Mouse (Mus musculus) stomach, postnatal 0 days (tissue): Measurements from ENCODE around the gene Phf11b.

Source experiments
- CTCF ChIP-seq: IDR thresholded peaks from 2 replicates; pipeline ENCODE4 v1.5.1; 2016; ENCODE audit warnings: antibody characterized with exemption, low read depth, mild to moderate bottlenecking, moderate library complexity
- EP300 ChIP-seq: optimal IDR thresholded peaks from 2 replicates; pipeline ENCODE3; 2016; ENCODE audit warnings: antibody characterized with exemption

- no peak for TF ChIP-seq CTCF
- no peak for TF ChIP-seq EP300
Measured at GRCm38 (mm10) chr14:59370348-59371068, 29.4 kb upstream of the Phf11b start.
